Mouse (Mus musculus): ENCODE measurements at regions not wholly inside any gene's neighbourhood (a gene's known extent, or its start where the extent isn't known, plus 50 kb on each side); places are given as distances from the start of the nearest gene placed in this dataset.
A peak's percentile ranks its signal among the peaks of the same experiment; 100 is the strongest.

GRCm38 (mm10) chr6:47745856-47746255 is 67.4 kb downstream of the Pdia4 start:
- peak in 1 of 2 experiments; percentile 2 for DNase-seq (ENCODE audit: low spot score in 2 of 2)

GRCm38 (mm10) chr6:47743856-47744255 is 69.4 kb downstream of the Pdia4 start:
- peak in 1 of 2 experiments; percentile 17 for DNase-seq (ENCODE audit: low spot score in 2 of 2)

- peak in 1 of 2 experiments; percentile 5 for DNase-seq (ENCODE audit: low spot score in 2 of 2)
Observed at GRCm38 (mm10) chr6:47740216-47740615, 73.0 kb downstream of the Pdia4 start.

- peak; percentile 79 to 80 for DNase-seq (ENCODE audit: low spot score in 2 of 2)
Observed at GRCm38 (mm10) chr6:47739696-47740095, 73.5 kb downstream of the Pdia4 start.

GRCm38 (mm10) chr6:47737972-47738371 is 75.3 kb downstream of the Pdia4 start:
- peak in 1 of 2 experiments; percentile 4 for DNase-seq (ENCODE audit: low spot score in 2 of 2)
